In the genomic region with DNA sequence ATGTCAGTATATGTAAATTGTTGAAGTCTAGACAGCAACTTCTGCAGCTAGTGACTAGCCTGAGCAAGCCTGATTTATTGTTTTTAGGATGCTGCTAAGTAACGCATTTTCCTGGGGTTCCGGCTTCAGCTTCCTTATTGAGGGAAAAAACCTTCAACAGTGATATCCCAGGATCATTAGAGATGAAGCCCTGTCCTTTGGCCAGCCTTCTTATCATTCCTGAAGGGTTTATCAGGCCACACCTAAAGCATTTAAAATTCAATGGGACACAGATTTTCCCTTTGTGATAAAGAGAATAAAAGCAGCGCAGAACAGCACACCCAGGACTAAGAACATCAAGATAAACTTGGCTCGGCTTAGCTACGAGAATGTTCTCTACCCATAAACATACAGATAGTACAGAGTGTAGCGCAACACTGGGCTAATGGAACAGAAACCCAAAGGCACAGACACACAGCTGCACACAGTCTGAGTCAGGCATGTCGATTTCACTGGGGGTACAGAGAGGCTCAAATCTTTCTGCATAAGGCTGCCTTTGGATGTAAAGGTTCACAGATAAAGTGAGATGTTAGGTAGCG, we compare ENCODE assay signal across 19 mouse cellular contexts. TPM values are rescaled to one million over a fixed set of nuclear protein-coding genes. Genes with fewer than 3 reads are reported as not detected.
DNase-seq lines count a peak whose midpoint lies in the region; ATAC-seq and TF ChIP-seq lines count a peak whose summit lies in the region.
"Had no signal": no experiment of that assay in that cellular context is flagged by ENCODE, and none has a peak within 500 bp of the region (broad histone marks: within the 10 kb centered on the region; RNA-seq: fewer than 3 reads in every experiment).

No protein-coding gene starts in this region.

- WGBS in embryonic facial prominence, embryonic 15.5 days, result 76% methylated on average over 8 of the region's 8 CpGs
- 90% methylated on average over 8 of the region's 8 CpGs for WGBS in embryonic facial prominence, embryonic 10.5 days
- WGBS in olfactory bulb, adult 2 months, result 51% methylated on average over 8 of the region's 8 CpGs

- peaks cover 34% of the 10 kb centered on the region; the same call in 1 of the 2 replicates for H3K4me1 ChIP-seq in embryonic facial prominence, embryonic 15.5 days
- peaks cover 12% of the 10 kb centered on the region for H3K4me1 ChIP-seq in embryonic facial prominence, embryonic 10.5 days
- peaks cover 35% of the 10 kb centered on the region for H3K4me1 ChIP-seq in olfactory bulb, adult 2 months (ENCODE audit: control insufficient read depth, insufficient read depth, low read length)
- H3K4me1 ChIP-seq: neural tube, embryonic 12.5 days had no signal

- no peak overlapping the region for H3K9ac ChIP-seq in embryonic facial prominence, embryonic 15.5 days
- H3K9ac ChIP-seq: embryonic facial prominence, embryonic 12.5 days; liver, embryonic 14.5 days; neural tube, embryonic 12.5 days had no signal

- no peak overlapping the region for H3K4me3 ChIP-seq in embryonic facial prominence, embryonic 15.5 days (replicated peaks)
- H3K4me3 ChIP-seq in embryonic facial prominence, embryonic 10.5 days, result no peak overlapping the region
- no peak overlapping the region for H3K4me3 ChIP-seq in layer of hippocampus, adult 2 months
- no peak overlapping the region for H3K4me3 ChIP-seq in olfactory bulb, adult 2 months (ENCODE audit: insufficient read depth, low read depth, low read length)
- H3K4me3 ChIP-seq: embryonic facial prominence, embryonic 12.5 days; neural tube, embryonic 12.5 days had no signal

- H3K36me3 ChIP-seq in embryonic facial prominence, embryonic 15.5 days, result peaks cover 28% of the 10 kb centered on the region
- peaks cover 69% of the 10 kb centered on the region for H3K36me3 ChIP-seq in embryonic facial prominence, embryonic 10.5 days (replicated peaks)

- H3K27me3 ChIP-seq in embryonic facial prominence, embryonic 15.5 days, result no peaks in the 10 kb centered on the region
- no peaks in the 10 kb centered on the region for H3K27me3 ChIP-seq in embryonic facial prominence, embryonic 10.5 days (replicated peaks; ENCODE audit: low read depth, poor library complexity, severe bottlenecking)
- H3K27me3 ChIP-seq: CH12.LX; embryonic facial prominence, embryonic 12.5 days; neural tube, embryonic 12.5 days; Patski had no signal

- DNase-seq in embryonic facial prominence, embryonic 10.5 days (ENCODE audit: low spot score), result no peak
- DNase-seq in layer of hippocampus, adult 2 months (ENCODE audit: low spot score in 2 of 2), result no peak
- DNase-seq in layer of hippocampus, adult 11-12 months (ENCODE audit: low spot score), result no peak
- peak; percentile 35 for DNase-seq in brain, adult 2 months (ENCODE audit: low read depth, low spot score)
- DNase-seq in adrenal gland, adult 2 months, result no peak
- no peak for DNase-seq in thymus, postnatal 36 days
- DNase-seq: cerebellum, adult 11-12 months; kidney, adult 11 months; kidney, postnatal 36 days; layer of hippocampus, postnatal 36 days; left cerebral cortex, postnatal 4 days; thymus, postnatal 4 days had no signal

- H3K4me2 ChIP-seq in embryonic facial prominence, embryonic 15.5 days (replicated peaks), result no peak overlapping the region
- H3K4me2 ChIP-seq: embryonic facial prominence, embryonic 12.5 days; neural tube, embryonic 12.5 days had no signal

- TF ChIP-seq CTCF in layer of hippocampus, adult 2 months (conservative IDR thresholded peaks at IDR 0.05), result no peak
- no peak for TF ChIP-seq CTCF in olfactory bulb, adult 2 months (IDR thresholded peaks at IDR 0.05; ENCODE audit: insufficient read depth, low read depth, low read length)

- H3K9me3 ChIP-seq in embryonic facial prominence, embryonic 15.5 days (replicated peaks), result no peaks in the 10 kb centered on the region
- no peaks in the 10 kb centered on the region for H3K9me3 ChIP-seq in embryonic facial prominence, embryonic 10.5 days
- H3K9me3 ChIP-seq: embryonic facial prominence, embryonic 12.5 days; neural tube, embryonic 12.5 days had no signal

- no peak for ATAC-seq in embryonic facial prominence, embryonic 15.5 days (ENCODE audit: insufficient number of reproducible peaks, low FRiP score, low TSS enrichment, low read depth)
- ATAC-seq: Patski had no signal

- H3K27ac ChIP-seq in embryonic facial prominence, embryonic 15.5 days (replicated peaks), result 0 out of 2 replicates have a peak overlapping the region, but pooled peaks have one; percentile 22
- no peak overlapping the region for H3K27ac ChIP-seq in embryonic facial prominence, embryonic 10.5 days (replicated peaks)
- peak overlapping the region; percentile 67; the same call in 1 of the 2 replicates for H3K27ac ChIP-seq in layer of hippocampus, adult 2 months
- H3K27ac ChIP-seq in olfactory bulb, adult 2 months (ENCODE audit: insufficient read depth, low read depth, low read length), result peak overlapping the region; percentile 67; the same call in 1 of the 2 replicates
- H3K27ac ChIP-seq: embryonic facial prominence, embryonic 12.5 days; liver, embryonic 14.5 days; neural tube, embryonic 12.5 days had no signal

- TF ChIP-seq POLR2A in olfactory bulb, adult 2 months (IDR thresholded peaks at IDR 0.05; ENCODE audit: insufficient read depth, low read depth, low read length), result no peak

RNA-seq across cellular contexts. Expression of gene Xpnpep1, which starts 17.9 kb away (rescaled TPM):
- polyA plus RNA-seq in embryonic facial prominence, embryonic 15.5 days (2015; fragmentation: Nextera tagmentation; extraction: Ambion mirVana), result 132 and 137 TPM in 2 replicates
- 158 and 159 TPM in 2 replicates for polyA plus RNA-seq in embryonic facial prominence, embryonic 10.5 days (2016; fragmentation: Nextera tagmentation; extraction: Ambion mirVana)
- total RNA-seq in layer of hippocampus, adult 2 months (2021), result 10 to 100 TPM; 78.7 to 82.9 TPM
- polyA plus RNA-seq in olfactory bulb, adult 2 months (2012; ENCODE audit: insufficient read depth, insufficient read length, low replicate concordance, missing spikeins), result not detected in 2 replicates
- 10 to 100 TPM; 73.7 to 82.0 TPM for total RNA-seq in adrenal gland, adult 2 months (2021)
- 41.6 and 47.4 TPM in 2 replicates for polyA plus RNA-seq in adrenal gland, adult 2 months (2012; rRNA removed)
